Mouse (Mus musculus): ENCODE measurements around the gene Slc25a21. TPM values are rescaled to one million over a fixed set of nuclear protein-coding genes. Genes with fewer than 3 reads are reported as not detected.
A peak's percentile ranks its signal among the peaks of the same experiment; 100 is the strongest.

The Slc25a21 gene
- total RNA-seq, 2 experiments from 2014 or later = 0.56 to 0.77 TPM

DNA sequence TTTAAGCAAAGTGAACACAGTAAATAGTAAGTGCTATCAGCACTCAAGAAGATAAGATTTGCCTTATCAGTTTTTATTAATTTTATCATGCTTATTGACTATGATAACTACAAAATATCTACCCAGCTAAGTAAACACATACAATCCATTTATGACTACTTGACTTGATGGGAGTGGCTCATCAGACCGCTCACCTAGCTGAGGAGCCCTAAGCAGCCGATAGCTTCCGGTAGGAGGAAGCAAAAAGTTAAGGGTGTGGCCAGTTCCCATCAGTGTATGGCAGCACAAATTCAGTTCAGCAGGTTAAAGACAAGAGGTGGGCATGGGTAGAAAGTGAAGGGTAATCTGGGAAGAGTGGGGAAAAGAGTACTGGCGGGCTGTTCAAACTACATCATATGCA, 10.2 kb downstream of the Slc25a21 start:
- DNase-seq (ENCODE audit: extremely low spot score in 1 of 2, low spot score in 2 of 2) = no peak
- intact Hi-C loops (cut with DNase I) = loop anchor here (5.0 to 10.0 kb wide), 2 partner anchors 202 to 505 kb away; no protein-coding TSS in a partner anchor

DNA sequence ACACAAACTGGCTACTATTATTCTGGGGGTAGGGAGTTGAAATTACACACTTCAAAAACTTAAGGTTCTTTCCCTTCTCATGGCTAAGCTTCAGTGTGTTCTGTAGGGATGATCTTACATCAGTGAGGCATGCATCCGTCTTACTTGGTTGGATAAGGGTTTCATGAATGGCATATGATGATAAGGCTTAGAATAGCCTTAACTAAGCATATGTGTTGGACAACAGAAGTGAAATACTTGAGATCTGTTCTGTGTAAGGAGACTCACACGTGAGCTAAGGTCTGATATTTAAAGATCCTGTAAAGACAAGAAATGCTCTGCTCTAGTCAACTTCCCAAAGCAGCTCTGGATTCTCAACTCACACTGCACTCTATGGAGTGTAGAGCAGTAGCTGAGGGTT, 11.1 kb downstream of the Slc25a21 start:
- intact Hi-C loops (cut with DNase I) = loop anchor here (5.0 to 10.0 kb wide), 2 partner anchors 201 to 504 kb away; no protein-coding TSS in a partner anchor
- no peak for DNase-seq (ENCODE audit: extremely low spot score in 1 of 2, low spot score in 2 of 2)

DNA sequence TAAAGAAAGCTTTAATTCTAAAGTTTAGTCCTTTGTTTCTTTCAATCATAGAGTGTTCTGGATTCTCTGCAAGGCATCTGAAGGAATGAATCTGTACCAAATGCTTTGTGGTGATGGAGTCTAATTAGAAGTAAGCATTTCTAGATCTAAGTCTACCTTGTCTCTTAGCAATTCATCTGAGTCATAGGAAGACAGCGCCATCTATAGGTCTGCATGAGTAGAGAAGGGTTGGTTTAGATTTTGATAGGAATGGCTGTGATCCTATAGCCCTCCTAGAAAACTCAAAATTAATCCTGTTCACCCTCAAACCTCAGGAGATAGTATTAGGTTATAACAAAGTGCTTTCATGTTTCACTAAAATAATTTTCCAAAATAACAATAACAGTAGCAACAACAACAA, 11.8 kb downstream of the Slc25a21 start:
- intact Hi-C loops (cut with DNase I) = loop anchor here (5.0 to 10.0 kb wide), 2 partner anchors 201 to 503 kb away; no protein-coding TSS in a partner anchor
- DNase-seq (ENCODE audit: extremely low spot score in 1 of 2, low spot score in 2 of 2) = no peak

DNA sequence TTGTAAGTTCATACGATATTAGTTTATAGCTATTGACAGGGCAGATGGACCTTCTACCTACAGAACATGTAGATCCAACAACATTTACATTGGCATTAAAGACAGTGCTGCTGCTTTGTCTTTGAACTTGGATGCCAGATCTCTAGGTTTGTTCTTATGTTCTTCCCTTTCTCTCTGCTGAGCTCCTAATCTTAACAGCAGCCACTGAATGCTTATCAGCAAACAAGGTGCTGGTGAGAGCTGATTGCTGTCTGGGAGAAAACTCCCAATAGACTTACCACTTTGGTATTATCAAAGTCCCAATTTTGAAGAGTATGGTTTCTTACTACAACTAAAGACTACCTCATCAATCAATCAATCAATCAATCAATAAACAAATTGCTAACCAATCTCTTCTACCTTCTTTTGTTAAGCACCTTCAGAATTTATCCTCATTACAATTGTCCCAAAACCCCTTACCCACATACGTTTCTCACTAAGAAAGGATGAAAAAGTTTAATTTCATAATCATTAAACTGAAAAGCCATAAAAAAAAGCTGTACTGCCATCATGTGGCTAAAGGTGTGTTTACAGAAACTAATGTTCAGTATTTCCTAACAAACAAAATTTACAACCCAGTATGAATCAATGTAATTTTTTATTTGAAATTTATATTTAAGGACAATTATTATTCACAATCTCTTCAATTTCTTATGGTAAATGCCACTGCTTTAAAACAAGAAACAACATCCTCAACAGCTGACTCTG, 12.7 kb downstream of the Slc25a21 start:
- intact Hi-C loops (cut with DNase I) = loop anchor here (5.0 to 10.0 kb wide), 2 partner anchors 200 to 502 kb away; no protein-coding TSS in a partner anchor
- DNase-seq (ENCODE audit: extremely low spot score in 1 of 2, low spot score in 2 of 2) = no peak

DNA sequence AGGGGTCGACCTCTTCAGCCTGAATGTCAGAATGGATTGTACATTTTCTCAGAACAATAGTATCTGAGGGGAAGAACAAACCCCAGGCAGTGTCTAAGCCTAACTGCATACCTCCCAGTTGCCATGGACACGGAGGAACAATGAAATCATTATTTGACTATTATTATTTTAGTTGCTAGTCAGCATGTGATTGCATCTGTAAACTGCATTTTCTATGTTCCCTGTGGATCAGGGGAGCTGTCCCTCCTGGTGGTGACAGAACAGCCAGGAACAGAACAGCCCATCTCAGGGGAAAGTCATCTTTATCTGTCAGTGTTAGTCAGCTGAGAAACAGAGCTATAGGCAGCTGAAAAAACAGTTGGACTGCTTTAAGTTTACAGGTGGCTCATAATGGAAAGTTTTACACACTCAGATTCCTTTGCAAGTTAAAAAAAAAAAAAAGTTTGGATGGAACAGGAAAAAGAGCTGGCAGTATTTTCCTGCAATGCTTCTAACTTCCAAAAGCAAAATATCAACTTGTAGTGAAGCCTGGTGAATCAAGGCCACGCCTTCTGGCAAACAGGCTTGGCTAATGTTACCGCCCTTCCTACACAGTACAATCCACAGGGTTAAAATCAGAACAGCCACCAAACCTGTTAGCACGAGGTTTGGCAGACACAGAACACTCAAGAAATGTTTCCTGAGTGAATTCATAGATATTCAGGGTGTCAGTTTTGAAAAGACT, 17.6 kb downstream of the Slc25a21 start:
- intact Hi-C loops (cut with DNase I) = loop anchor here (10.0 kb wide), 1 partner anchor 195 kb away; no protein-coding TSS in a partner anchor
- no peak for DNase-seq (ENCODE audit: extremely low spot score in 1 of 2, low spot score in 2 of 2)

DNA sequence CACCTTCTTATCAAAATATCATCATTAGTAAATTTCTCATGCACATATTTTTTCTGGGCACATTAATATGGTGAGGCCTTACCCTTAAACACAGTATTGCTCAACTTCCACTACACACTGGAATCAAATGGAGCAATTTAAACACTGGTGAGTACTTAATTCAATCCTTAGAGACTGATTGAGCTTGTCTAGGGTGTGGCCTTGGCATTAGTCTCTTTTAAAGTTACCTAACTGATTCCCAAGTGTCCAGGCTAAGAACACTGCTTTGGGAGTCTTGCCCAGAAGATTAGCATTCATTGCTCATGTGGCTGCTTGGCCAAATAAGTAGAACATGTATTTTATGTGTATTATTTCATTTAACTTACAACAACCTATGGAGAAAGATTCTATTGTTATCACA, 18.5 kb downstream of the Slc25a21 start:
- intact Hi-C loops (cut with DNase I) = no loop called here
- no peak for DNase-seq (ENCODE audit: extremely low spot score in 1 of 2, low spot score in 2 of 2)

DNA sequence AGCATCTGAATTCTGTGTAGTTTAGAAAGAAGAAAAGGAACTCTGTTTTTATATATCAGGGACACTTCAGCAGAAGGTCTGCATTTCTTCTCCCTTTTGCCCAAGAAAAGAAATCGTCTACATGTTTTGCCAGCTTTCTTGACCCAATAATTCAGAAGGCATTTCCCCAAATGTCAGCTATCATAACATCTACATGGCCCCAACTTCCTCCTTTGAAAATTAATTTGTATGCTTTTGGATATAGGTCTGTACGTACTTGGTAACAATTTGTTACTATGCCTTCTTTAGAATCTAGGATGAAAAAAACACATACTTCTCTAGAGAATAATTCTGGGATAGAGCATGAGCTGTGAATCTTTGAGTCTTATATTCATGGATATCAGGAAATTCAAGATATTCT, 34.0 kb downstream of the Slc25a21 start:
- intact Hi-C loops (cut with DNase I) = no loop called here

DNA sequence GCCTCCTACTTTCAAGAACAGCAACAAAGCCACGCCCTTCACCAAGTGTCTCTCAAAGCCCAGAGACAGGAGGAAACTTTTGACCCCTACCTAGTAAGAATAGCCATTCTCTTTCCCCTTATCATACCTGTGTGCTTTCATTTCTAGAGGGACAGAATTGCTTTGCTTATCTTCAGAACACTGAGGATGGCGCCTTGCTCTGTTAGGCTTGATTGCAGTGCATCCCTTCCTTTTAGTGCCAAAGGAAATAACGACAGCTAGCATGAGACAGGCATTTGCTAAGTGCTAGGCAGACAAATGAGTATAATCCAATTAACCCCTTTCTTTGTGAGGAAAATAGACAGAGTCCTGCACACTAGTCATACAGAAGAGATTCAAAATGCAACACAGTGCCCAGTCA, 34.4 kb downstream of the Slc25a21 start:
- no peak for DNase-seq (ENCODE audit: extremely low spot score in 1 of 2, low spot score in 2 of 2)
- intact Hi-C loops (cut with DNase I) = no loop called here

More for the DNA sequence above, 34.0 kb downstream of the Slc25a21 start:
- DNase-seq (ENCODE audit: extremely low spot score in 1 of 2, low spot score in 2 of 2) = no peak

DNA sequence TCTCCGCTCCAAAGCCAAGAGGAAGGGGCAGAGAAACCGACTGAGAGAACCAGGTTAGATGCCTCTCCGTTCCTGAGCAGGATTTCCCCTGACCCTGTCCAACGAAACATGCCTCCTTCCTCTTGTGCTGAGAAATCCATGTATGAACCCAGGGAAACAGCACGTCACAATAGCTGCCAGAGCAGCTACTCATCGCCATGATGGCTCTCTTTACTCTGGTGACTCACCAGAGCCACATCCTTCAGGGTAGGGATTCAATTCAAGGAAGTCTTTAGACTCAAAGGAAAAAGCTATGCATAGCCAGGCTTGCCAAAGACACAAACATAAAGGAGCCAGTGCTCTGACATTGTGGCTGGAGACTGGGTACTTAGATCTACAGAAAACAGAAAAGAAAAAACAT, 37.4 kb downstream of the Slc25a21 start:
- intact Hi-C loops (cut with DNase I) = no loop called here
- no peak for DNase-seq (ENCODE audit: extremely low spot score in 1 of 2, low spot score in 2 of 2)

DNA sequence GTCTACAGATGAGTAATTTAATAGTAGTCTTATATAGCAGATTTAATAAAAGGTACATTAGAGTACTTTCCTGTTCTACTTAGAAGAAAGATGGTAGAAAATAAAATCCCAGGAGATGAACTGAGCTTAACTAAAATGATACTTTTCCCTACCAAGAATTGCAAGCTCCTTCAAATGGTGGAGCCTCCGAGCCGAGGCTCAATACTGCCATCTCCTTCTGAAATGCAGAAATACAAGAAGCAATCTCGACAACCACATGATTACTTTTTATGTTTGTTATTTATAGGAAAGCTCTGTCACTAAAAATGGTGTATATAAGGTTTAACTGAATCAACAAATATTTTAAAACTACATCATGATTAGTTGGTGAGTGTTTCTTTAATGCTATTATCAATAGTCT, 39.0 kb downstream of the Slc25a21 start:
- intact Hi-C loops (cut with DNase I) = no loop called here
- no peak for DNase-seq (ENCODE audit: extremely low spot score in 1 of 2, low spot score in 2 of 2)

DNA sequence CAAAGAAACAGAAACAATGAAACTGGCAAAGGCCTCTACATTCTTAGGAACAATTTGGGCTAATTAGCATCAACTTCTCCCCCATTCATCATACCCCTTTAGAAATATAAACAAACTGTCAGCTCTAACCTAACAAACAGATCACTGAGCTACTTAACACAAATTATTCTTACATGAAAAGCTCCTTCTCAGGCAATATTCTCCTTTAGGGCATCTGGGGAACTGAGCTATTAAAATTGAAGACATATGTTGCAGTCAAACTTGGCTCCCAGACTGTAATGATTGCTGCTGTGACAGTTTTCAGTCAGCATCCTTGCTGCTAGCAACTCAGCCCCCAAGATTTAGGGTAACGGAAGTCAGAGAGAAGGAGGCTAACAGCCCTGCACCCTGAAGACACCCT, 58.3 kb downstream of the Slc25a21 start:
- no peak for DNase-seq (ENCODE audit: extremely low spot score in 1 of 2, low spot score in 2 of 2)
- intact Hi-C loops (cut with DNase I) = no loop called here

DNA sequence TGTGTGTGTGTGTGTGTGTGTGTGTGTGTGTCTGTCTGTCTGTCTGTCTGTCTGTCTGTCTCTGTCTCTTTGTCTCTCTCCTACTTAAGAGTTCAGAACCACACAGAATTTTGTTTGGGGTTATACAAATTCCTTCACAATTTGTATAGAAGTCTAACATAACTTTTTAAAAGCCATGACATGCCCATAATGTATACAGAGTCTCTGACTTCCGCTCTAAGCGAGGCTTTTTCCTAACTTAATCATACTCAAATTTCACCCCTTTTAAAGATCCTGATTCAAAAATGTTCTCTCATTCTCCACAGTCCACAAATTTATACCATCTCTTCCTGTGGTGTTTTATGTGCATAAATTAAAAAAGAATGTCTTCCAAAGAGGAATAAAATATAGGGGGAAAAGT, 59.5 kb downstream of the Slc25a21 start:
- intact Hi-C loops (cut with DNase I) = no loop called here
- DNase-seq (ENCODE audit: extremely low spot score in 1 of 2, low spot score in 2 of 2) = no peak

DNA sequence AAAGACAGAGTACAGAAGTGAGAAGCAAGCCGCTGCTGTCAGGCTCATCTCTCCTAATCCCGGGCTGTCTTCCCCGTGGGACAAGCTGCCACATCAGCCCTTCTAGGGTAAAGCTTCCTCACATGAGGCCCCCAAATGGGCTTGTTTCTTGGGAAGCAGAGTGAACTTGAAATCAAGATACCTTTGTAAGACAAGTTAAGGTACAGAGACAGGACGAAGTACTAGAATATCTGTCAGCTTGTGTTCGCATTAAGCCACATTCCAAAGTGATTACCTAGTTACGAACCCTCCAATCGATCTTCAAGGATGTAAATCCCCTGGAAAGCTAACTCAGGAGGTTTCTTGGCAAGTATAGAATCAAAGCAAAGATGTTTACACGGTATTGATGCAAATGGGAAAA, 78.7 kb downstream of the Slc25a21 start:
- intact Hi-C loops (cut with DNase I) = no loop called here
- no peak for DNase-seq (ENCODE audit: extremely low spot score in 1 of 2, low spot score in 2 of 2)

DNA sequence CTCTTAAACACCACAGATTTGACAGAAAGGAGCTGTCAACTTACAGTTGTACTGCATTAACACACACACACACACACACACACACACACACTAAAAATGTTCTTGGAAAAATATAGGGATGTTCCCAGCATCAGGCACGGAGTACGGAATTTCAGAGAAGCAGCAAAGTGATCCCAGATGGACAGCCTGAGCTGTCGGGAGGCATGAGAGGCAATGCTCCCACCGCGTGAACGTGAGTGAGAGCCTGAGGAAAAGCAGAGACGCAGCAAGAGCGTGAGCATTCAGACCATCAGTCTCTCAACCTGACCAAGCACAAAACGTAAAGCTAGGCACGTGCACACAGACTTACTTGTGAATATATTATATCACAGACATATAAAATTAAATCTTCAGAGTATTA, 81.8 kb downstream of the Slc25a21 start:
- intact Hi-C loops (cut with DNase I) = no loop called here
- DNase-seq (ENCODE audit: extremely low spot score in 1 of 2, low spot score in 2 of 2) = no peak

DNA sequence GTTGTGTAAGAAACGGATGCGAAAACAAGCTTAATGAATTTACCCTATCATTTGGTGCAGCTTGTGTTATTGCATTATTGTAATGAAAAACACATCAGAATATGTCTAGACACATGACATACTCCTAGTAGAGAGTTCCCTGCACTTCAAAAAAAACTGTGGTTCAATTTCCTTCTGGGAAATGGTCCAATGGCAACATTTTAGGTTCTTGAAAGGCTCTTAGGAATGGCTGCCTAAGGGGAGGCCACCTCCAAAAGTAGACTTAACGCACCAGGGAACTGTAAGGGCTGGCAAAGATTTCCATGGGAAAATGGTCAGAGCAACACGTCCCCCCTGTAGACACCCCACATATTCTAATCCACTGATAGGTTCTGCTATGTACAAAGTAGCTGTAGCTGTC, 87.9 kb downstream of the Slc25a21 start:
- no peak for DNase-seq (ENCODE audit: extremely low spot score in 1 of 2, low spot score in 2 of 2)

DNA sequence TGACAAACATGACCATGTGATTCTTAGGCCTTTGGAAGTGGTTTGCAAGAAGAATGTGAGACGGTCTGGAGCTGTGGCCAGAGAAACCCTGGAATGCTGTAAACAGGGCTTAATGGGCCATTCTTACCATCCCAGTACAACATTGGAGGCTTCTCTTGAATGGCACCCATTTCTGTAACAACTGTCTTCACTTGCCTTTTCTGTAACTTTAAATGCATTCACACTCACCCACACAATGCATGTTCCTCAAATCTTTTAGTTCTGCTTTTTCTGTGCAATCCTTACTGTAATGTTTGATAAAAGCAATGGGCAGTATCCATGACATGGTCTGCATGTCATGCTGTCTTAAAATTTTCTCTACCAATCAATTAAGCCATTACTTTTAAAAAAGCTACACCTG, 95.0 kb downstream of the Slc25a21 start:
- DNase-seq (ENCODE audit: extremely low spot score in 1 of 2, low spot score in 2 of 2) = no peak
- intact Hi-C loops (cut with DNase I) = no loop called here

More for the DNA sequence above, 87.9 kb downstream of the Slc25a21 start:
- intact Hi-C loops (cut with DNase I) = no loop called here

DNA sequence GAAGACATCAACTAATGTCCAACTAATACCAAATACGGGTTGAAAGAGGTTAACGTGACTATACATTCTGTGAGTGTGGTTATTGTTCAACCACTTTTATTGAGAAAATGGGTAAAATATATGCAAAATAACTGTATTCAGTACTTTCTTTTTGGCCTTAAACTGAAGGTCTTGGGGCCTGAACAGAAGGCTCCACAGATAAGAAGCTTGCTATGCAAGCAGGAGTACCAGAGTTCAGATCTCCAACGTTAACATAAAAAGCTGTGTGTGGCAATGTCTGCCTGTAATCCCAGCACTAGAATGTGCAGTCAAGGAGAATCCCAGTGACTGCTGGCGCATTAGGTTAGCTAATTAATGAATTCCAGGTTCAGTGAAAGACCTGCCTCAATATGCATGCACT, 96.7 kb downstream of the Slc25a21 start:
- DNase-seq (ENCODE audit: extremely low spot score in 1 of 2, low spot score in 2 of 2) = no peak
- intact Hi-C loops (cut with DNase I) = no loop called here

DNA sequence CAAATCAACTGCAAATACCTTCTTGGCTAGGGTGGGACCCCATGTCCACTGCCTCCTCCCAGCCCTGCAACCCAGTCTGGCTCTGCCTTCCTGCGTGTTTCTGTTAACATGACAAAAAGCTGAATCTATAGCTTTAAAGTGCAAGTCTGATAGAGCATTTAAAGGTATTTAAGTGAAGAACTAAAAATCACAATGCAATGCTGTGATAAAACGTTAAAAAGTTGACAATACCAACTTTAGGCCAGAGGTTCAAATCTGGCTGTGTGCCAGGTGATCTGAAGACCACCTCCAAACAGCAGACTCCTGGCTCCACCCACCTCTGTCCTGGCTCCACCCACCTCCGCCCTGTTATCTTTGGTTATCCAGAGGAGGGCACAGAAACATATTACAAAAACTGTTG, 98.2 kb downstream of the Slc25a21 start:
- intact Hi-C loops (cut with DNase I) = no loop called here
- peak in 1 of 2 experiments; percentile 28 for DNase-seq (ENCODE audit: extremely low spot score in 1 of 2, low spot score in 2 of 2)

DNA sequence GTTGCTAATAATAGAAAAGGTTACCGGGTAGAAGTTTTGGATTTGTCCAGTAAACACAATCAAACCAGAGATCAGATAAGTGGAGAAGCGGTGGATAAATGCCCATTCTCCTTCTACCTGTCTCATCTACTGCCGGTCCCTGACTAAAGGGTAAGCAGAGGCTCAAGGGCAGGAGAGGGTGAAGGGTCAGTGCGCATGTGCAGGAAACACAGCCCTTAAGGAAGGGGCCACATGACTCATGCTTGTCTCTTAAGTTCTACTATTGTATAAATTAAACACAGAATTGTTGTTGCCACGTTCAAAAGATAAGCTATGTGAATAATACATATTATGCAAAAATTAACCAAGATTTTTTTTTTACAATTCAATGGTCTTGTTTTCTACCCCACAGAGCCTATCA, 98.9 kb downstream of the Slc25a21 start:
- no peak for DNase-seq (ENCODE audit: extremely low spot score in 1 of 2, low spot score in 2 of 2)
- intact Hi-C loops (cut with DNase I) = no loop called here

DNA sequence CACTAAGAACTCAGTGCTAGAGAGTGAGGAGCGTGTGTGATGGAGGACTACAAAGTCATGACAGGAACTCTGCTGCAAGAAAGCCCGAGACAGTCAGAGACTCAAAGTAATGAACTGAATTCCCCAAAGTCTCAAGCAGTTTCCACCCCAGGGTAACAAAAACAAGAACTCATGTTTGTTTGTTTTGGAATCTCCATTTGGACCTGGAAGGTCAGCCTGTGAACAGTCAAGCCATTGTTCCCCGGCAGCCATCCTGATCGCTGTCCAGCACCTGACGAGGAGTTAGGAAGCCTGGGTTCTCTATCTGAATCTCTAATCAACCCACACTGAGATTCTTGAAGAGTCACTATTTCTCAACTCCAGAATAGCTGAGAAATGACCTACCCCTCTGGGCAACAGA, 104.2 kb downstream of the Slc25a21 start:
- intact Hi-C loops (cut with DNase I) = no loop called here
- DNase-seq (ENCODE audit: extremely low spot score in 1 of 2, low spot score in 2 of 2) = no peak
